Mouse (Mus musculus) embryo, embryonic 10.5 days (tissue): ENCODE results near the gene Ubr4.
"Not testable (repeated sequence)": the region's sequence is repeated elsewhere in the genome, so short reads cannot be mapped to it uniquely, and the experiment has no call there.

Experiments
- DNase-seq: peaks from one replicate; pipeline ENCODE4 v3.0.0-alpha.2; 2015; ENCODE audit warnings: low spot score

The Ubr4 gene

DNA sequence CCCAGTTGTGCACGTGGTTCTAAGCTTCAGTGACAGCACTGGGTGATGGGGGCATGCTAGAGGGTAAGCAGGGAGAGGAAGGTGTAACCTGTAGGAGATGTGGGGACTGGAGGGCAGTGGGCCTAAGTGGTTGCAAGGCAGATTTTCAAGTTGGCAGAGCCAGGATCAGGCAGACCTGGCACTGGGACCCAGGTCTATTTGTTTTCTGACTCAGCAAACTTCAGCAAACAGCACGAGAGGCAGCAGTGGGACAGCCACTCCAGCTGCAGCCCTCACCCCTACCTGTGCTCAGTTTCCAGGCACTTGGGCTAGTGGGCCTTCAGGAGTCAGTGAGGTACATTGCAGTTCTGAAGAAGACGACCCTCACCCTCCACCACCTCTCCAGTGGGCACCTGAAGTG, 4.8 kb downstream of the Ubr4 start:
- DNase-seq = no peak

DNA sequence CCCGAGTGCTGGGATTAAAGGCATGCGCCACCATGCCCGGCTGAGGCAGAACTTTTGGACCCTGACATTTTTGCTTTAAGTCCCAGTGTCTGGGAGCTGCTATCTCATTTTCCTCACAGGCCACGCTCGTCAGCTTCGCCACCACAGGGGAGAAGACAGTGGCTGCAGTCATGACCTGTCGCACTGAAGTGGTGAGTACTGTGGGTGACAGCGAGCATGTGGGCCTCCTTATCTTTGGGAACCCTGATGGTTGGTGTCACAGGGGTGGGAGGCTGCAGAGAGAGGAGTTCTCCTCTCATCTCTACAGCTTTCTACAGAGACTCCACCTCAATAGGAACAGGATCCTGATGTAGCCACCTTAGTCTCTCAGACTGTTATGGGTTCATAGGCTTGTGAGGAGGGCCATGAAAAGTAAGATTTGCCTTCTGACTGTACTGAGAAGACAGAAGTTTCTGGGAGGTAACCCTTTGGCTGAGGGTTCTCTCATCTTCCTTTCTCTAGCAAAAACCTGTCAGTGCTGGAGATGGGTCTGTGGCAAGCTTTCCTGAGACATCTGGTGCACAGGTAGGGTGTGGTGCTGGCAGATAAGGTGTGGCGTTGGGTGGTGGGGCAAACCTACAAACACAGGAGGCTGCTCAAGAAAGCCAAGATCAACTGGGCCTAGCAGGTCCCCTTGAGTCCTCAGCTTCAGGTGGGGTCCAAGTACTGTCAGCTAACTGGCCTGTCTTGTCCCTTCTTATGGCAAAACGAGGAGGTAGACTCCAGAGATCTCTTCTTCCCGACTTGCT, 8.5 kb downstream of the Ubr4 start:
- DNase-seq = no peak

DNA sequence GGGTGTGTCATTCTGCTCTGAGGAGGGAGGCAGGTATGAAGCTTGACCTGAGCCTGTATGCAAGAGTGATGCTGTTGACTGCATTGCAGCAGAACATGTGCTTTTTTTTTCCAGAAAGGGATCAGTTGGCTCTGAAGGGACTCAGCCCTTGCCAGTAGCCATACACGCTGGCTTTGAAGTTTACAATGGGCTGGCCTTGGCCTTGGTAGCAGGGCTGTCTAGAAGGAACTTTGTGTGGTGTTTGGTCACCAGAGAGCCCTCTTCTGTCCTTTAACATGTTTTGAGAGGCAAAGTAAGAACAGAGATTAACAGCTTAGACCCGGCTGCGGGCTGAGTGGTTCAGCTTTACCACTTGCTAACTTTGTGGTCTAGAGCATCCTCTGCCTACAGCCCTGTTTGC, 14.9 kb downstream of the Ubr4 start:
- DNase-seq = no peak

DNA sequence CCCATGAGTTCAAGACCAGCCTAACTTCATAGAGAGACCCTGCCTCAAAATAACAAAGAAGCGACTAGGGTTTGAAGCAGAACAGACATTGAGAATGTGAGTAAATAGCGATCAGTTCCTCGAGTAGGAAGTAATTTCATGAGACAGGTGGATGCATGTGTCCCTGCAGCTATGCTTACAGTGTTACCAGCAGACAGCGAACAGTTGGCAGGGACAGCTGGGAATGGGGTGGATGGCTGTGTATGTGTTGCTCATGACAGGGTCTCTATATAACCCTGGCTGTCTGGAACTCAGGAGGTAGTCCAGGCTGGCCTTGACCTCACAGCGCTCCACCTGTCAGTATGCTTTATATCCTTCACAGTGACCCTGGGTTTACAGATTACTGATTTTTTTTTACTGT, 15.6 kb downstream of the Ubr4 start:
- no peak for DNase-seq

DNA sequence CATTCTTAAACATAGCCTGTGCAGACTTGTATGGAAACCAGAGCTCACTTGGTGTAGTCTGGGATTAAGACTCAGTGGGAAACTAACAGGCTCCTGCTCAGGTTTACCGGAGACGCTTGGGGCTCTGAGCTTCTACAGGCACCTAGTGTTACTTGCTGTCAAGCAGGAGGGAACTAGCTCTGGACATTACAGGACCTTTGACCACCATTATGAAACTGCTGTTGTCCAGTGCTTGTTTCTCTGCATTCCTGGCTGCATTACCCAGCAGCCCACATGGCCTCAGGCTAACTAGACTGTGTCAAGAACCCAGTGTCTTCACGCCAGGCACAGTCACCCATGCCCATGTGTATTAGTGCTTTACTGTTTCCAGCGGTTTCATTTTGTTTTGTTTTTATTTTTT, 20.7 kb downstream of the Ubr4 start:
- no peak for DNase-seq

DNA sequence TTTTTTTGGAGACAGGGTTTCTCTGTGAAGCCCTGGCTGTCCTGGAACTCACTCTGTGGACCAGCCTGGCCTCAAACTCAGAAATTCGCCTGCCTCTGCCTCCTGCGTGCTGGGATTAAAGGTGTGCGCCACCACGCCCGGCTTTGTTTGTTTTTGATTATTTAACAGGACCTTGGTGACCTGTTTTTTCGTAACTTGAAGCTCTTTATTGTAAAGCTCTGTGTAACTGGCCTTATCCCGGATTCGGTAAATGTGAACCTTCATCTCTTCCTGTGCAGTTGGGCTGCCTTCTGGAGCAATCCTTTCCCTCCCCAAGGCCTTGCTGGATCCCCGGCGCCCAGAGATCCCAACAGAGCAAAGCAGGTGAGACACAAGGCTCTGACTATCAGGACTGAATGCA, 21.1 kb downstream of the Ubr4 start:
- no peak for DNase-seq

DNA sequence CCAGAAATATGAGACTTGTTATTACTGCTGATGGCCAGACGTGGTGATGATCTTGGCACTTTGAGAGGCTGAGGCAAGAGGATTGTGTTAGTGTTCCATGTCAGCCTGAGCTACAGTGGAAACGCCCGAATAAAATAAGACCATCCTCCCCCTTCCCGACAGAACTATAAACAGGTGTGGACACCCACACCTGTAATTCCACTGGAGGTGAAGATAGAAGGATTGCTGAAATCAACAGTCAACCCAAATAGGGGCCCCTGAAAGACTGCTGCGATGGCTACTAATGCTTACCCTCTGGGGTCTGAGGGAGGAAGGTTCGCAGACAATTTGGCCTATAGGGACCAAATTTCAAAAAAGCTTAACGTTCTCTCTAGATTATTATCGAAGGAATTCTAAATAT, 27.3 kb downstream of the Ubr4 start:
- peak; percentile 14 for DNase-seq

DNA sequence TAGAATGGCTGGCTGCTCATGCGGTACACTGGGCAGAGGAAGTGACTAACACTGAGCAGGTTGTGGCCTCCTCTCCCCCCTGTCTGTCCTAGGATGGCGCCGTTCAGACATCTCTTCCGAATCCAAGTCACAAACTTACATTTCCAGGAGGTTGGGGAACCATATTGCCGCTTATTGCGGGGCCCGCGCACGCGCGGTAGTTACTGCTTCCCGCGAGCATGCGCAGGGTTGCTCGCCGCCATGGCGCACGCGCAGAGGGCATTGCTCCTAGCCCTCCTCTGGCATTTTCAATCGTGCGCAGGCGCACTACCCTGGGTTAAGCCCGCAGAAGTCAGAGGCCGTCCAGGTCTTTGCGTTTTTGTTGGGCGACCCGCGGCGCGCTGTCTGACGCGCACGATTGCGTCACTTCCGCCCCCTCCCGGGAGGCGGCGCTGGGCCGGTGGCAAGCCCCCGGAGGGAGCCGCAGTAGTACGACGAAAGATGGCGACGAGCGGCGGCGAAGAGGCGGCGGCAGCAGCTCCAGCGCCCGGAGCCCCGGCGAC, 27.9 kb downstream of the Ubr4 start:
- DNase-seq = peak; percentile 99

DNA sequence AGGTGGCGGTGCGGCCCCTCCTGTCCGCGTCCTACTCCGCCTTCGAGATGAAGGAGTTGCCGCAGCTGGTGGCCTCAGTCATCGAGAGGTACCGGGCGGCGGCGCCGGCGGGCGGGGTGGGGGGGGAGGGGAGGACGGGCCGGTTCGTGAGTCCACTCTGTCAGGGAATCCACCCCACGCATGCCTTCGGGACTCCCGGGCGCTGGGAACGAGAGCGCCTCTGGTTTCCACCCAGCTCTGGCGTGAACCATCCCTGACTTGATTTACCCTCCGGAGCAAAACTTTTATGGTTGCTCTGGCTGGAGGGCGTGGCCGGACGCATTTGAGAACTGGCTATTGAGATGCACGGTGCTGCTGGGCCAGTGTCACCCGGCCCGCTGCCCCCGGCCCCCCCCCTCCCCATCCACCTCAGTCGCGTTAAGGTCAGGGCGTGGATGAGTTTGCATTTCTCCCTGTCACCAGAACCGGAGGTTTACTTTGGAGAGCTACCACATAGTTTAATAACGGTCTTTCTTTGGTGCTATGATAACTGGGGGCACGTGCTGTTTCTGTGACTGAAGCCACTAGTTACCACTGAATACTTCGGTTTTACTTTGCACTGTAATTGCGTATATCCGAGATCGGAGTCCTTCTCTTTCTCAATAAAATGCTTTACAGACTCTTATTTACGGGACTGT, 28.5 kb downstream of the Ubr4 start:
- DNase-seq = peak; percentile 6

DNA sequence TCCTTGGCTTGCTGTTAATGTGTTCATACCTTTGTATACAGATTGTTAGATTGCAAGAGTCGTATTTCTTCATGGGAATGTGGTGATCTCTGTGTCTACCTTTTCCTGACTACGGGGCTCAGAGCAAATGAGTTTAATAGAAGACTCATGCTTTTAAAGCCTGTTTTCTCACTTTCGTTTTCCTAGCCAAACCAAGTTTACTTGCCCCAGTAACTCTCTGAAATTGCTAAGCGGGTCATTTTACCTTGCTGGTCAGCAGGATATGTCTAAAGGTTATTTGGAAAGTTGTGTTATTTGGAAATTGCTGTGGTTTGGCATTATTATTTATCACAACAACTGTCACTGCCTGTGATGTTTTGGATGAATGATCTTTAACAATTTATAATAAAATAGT, 29.0 kb downstream of the Ubr4 start:
- DNase-seq = no peak

DNA sequence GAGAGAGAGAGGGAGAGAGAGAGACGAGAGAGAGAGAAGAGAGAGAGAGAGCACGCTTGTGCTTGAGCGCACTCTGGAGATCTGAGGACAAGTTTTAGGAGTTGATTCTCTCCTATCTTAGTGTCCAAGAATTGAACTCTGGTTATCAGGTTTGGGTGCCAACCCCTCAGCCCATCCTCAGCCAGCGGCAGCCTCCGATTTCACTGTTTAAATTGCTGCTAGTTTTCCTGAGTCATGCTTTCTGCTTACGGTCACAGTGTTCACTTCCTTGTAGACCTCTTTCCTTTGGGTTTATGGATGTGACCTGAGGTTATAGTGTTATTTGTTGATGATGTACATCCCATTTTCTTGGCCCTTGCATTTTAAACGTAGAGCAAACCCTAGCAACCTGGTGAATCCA, 29.8 kb downstream of the Ubr4 start:
- no peak for DNase-seq

DNA sequence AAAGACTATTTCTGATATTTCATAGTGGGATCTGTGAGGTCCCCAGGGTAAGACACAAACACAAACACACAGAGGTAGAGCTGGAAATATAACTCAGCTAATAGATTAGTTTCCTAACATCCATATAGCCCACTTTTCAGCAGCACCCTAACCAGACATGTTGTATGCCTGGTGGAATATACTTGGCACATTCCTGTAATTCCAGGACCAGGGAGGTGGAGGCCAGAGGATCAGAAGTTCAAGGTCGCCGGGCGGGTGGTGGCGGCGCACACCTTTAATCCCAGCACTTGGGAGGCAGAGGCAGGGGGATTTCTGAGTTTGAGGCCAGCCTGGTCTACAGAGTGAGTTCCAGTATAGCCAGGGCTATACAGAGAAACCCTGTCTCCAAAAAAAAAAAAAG, 33.4 kb downstream of the Ubr4 start:
- DNase-seq = not testable (repeated sequence)

DNA sequence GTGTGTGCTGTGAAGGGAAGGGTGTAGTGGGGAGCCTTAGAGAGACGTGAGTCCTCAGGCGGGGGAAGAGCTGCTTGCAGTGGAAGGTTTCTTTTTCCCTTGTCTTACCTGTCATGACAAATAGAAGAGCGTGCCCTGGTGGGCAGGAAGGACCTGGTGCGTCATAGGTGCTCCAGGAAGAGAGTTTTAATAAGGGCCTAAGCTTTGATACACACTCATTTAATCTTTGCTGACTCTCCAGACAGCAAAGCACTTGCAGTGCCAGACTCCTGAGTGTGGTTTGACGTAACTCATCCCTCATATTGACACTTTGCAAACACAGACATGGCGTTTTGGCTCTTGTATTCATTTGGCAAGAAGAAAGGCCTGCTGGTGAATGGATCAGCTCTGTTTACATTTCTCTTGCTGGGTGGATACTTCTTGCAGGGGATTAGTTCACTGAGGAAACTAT, 34.5 kb downstream of the Ubr4 start:
- DNase-seq = peak; percentile 5

DNA sequence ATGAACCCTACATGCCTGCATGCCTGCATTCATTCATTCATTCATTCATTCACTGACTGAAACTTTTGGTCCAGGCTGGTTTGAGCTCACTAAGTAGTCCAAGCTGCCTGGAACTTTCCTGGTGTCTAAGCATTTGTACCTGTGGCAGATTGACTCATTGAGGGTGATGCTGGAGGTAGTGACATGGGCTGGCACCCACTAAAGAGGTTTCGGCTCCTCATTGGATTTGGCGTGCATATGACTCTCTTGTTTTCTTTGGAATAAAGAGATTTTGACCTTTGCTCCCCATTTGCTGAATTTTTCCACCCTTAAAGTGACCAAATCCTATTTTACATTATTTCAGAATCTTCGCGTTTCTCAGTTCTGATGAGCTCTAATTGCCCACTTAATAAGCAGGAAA, 37.1 kb downstream of the Ubr4 start:
- no peak for DNase-seq

DNA sequence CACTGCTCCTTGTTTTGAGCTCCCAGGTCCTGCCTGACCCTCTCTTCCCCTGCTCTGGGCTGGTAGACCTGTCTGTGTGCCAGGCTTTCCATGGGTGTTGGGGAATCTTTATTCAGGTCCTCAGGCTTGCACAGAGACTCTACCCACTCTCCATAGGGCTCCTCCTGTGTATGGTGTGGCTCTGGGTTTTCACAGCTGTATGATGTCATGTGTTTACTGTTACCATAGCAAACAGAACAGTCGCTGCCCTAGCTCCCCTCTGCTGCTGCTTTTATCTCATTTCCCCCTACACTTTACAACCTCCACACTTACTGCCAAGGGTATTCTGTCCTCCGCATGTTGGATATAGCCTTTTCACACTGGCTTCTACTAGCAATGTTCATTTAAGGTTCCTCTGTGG, 43.0 kb downstream of the Ubr4 start:
- DNase-seq = no peak

DNA sequence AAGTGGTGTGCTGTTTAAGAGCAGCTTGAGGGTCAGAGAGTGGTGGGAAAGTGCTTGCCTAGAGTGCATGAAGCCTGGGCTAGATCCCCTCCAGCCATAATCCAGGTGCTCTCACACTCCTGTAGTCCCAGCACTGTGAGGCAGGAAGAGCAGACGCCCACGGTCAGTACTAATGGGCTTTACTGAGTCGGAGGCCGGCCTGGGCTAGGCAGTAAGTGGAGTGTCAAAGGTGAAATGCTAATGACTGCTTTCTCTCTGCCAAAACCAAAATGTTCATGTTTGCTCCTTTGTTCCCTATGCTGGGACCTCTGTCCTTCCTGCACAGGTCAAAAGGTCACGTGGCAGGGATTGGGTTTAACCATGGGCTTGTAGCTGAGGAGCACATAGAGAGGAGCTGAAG, 48.1 kb downstream of the Ubr4 start:
- no peak for DNase-seq

DNA sequence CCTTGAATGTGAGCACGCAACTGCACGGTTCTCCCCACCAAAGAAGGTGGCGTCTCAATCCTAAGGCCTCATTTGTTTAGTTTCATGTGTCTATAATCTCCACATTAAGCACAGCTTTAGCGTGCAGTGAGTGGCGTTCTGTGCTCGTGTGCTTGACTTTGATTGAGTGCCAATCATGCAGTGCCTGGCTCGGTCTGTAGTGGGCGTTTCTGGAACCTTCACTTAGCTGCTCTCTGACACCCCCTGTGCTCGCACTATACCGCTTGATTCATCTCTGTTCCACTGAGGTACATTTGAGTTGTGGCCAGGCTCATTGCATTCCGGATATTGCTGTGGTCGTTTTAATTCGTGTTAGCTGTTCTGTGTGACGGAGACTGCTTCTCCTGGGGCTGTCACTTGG, 50.8 kb downstream of the Ubr4 start:
- DNase-seq = peak; percentile 2

DNA sequence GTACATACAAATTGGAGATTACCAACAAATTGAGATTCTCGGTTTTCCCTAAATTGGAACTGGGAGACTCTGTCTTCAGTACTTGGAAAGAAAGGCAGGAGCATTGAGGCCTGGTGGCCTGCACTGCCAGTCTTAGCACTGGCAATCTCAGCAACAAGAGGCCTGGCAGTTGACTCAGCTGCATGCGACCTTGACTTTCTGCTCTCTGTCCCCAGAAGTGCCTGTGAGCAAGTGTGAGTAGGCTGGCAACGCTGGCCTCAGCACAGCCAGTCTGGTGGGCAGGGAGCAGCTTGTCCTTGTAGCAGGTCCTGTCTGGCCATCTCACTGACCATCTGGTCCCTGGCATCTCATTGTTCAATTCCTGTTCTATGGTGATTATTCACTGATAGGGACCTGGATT, 58.9 kb downstream of the Ubr4 start:
- DNase-seq = no peak

DNA sequence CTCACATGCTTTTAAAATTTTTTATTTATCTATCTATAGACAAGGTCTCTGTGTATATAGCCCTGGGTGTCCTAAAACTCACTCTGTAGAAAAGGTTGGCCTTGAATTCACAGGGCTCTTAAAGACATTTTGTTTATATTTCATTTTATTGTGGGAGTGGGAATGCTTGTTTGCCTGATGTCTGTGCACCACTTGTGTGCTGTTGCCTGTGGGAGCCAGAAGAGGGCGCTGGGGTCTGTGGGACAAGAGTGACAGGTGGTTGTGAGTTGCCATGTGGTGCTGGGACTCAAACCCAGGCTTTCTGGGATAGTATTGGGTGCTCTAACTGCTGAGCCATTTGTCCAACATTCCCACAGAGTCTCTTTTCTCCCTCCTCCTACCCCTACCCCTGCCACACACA, 65.5 kb downstream of the Ubr4 start:
- DNase-seq = no peak

DNA sequence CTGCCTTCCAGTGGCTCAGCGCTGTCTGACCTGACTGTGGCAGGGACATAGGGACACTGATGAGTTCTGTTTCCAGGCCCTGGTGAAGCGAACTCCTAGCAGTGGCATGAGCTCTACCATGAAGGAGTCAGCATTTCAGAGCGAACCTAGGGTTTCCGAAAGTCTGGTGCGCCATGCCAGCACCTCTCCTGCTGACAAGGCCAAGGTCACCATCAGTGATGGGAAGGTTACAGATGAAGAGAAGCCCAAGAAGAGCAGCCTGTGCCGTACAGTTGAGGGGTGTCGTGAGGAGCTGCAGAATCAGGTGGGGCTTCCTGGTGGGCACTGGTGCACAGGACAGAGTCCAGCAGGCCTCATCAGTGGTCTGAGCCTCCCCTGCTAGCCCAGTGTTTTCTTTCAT, 69.2 kb downstream of the Ubr4 start:
- DNase-seq = no peak

DNA sequence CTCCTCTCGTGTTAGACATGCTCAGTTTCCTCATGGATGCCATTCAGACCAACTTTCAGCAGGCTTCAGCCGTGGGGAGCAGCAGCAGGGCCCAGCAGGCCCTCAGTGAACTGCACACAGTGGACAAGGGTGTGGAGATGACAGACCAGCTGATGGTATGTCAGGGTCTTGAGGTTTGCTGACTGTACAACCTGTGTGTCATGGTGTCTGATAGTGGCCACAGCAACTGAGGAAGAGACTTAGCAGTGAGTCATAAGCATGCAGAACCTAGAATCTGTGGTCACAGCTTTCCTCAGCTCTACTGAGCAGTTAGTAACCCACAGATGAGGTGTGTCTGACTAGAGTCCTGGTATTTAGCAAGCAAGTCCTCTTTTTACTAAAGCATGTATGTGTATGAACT, 70.0 kb downstream of the Ubr4 start:
- DNase-seq = no peak

DNA sequence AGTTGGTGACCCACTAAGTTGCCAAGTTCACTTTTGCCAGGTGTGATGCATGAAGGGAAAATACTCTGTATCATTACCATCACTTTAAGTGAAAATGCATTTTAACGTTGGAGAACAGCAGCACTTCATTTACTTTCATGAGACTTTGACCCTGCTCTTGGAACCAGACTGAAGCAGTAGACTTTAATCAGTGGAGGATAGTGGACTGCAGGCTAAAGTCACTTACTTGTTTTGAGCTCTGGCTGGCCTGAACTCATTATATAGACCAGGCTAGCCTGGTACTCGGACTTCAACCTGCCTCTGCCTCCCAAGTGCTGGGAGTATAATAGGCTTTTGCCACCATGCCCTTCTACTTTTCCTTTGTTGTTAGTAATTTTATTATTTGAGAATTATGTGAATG, 70.9 kb downstream of the Ubr4 start:
- DNase-seq = no peak

DNA sequence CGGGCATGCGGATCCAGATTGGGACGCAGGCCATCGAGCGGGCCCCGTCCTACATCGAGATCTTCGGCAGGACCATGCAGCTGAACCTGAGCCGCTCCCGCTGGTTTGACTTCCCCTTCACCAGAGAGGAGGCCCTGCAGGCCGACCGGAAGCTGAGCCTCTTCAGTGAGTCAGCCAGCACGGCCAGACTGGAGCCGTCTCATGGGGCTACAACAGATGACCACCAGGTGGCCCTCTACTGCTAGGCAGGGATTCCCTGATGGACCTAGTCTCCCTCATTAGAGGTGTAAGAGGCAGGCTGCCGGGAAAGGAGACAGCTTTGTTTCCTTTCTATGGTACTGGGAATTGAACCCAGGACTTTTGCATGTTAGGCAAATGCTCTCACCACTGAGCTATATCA, 77.8 kb downstream of the Ubr4 start:
- DNase-seq = peak; percentile 81

DNA sequence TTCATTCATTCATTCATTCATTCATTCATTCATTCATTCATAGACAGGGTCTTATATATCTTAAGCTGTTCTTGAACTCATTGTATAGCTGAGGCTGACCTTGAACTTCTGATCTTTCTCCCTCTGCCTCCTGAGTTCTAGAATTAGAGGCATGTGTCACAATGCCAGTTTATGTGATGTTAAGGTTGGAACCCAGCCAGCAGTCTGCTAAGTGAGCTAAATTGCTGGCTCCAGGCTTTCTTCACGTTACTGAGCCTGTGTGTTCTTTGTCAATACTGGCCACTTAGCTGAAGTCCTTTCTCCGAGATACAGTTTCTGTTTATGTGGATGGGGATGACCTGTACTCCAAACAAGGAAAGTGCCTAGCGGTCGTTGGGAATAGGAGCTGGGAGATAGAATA, 78.5 kb downstream of the Ubr4 start:
- DNase-seq = no peak
